In genomic region chr5:53983358-53983757, GRCm38 (mm10) we compare ENCODE assay signal across 20 mouse cellular contexts. TPM values are rescaled to one million over a fixed set of nuclear protein-coding genes. Genes with fewer than 3 reads are reported as not detected.
A peak's percentile ranks its signal among the peaks of the same experiment; 100 is the strongest.
DNase-seq lines count a peak whose midpoint lies in the region; ATAC-seq and TF ChIP-seq lines count a peak whose summit lies in the region.
"Had no signal": no experiment of that assay in that cellular context is flagged by ENCODE, and none has a peak within 500 bp of the region (broad histone marks: within the 10 kb centered on the region; RNA-seq: fewer than 3 reads in every experiment).

No protein-coding gene starts in this region.

- DNase-seq in MEL (ENCODE audit: low read depth, low spot score): peak; percentile 28
- no peak for DNase-seq in ovary, postnatal 36 days (ENCODE audit: low spot score)
- no peak for DNase-seq in cerebellum, postnatal 25 days
- DNase-seq: adrenal gland, adult 2 months; adrenal gland, adult 8-10 months; adrenal gland, postnatal 10 days; adrenal gland, postnatal 14 days; adrenal gland, postnatal 25 days; adrenal gland, postnatal 36 days; B cell, adult 2 months; cerebellum, adult 11 months; cerebellum, adult 11-12 months; cerebellum, adult 18-20 months; cerebellum, adult 2 months had no signal

- no peaks in the 10 kb centered on the region for H3K79me2 ChIP-seq in MEL (ENCODE audit: control insufficient read depth, insufficient read depth, low read length, poor library complexity)

- H3K27me3 ChIP-seq in MEL (ENCODE audit: control insufficient read depth in 1 of 2, insufficient read depth in 2 of 2, low read length in 2 of 2): no peaks in the 10 kb centered on the region
- H3K27me3 ChIP-seq: CH12.LX had no signal

- no peak for TF ChIP-seq POLR2A in MEL (IDR thresholded peaks at IDR 0.05; ENCODE audit: control insufficient read depth in 1 of 2, insufficient read depth in 1 of 2, low read depth in 1 of 2, low read length in 2 of 2, poor library complexity in 1 of 2)

- TF ChIP-seq RAD21 in MEL (IDR thresholded peaks at IDR 0.05; ENCODE audit: low read depth, low read length): no peak

- H3K9ac ChIP-seq in MEL (ENCODE audit: control insufficient read depth, low read depth, low read length, poor library complexity, severe bottlenecking): no peak overlapping the region

- peaks cover 0 to 7% of the 10 kb centered on the region in 2 experiments; a peak in 2 of 4 replicates for H3K36me3 ChIP-seq in MEL (ENCODE audit: control insufficient read depth in 1 of 2, insufficient read depth in 2 of 2, low read length in 2 of 2)
- H3K36me3 ChIP-seq: G1E had no signal

- peaks cover 0 to 16% of the 10 kb centered on the region in 2 experiments; a peak in 2 of 4 replicates for H3K4me1 ChIP-seq in MEL (ENCODE audit: control insufficient read depth in 1 of 2, insufficient read depth in 2 of 2, low read length in 2 of 2)

- peak overlapping the region in 1 of 2 experiments; percentile 53; a peak in 2 of 4 replicates for H3K4me3 ChIP-seq in MEL (ENCODE audit: control insufficient read depth in 1 of 2, insufficient read depth in 1 of 2, low read depth in 2 of 2, low read length in 2 of 2)

- TF ChIP-seq CTCF in MEL (IDR thresholded peaks at IDR 0.05 in 2 of 3, conservative IDR thresholded peaks at IDR 0.05 in 1 of 3; ENCODE audit: control insufficient read depth in 1 of 3, insufficient read depth in 1 of 3, low read depth in 2 of 3, low read length in 3 of 3, poor library complexity in 1 of 3, severe bottlenecking in 1 of 3): no peak

- peak; percentile 71 to 73 for TF ChIP-seq EP300 in MEL (IDR thresholded peaks at IDR 0.05; ENCODE audit: low read depth in 1 of 2, low read length in 2 of 2)

- H3K9me3 ChIP-seq in MEL (replicated peaks; ENCODE audit: insufficient read depth, low read length): no peaks in the 10 kb centered on the region
- H3K9me3 ChIP-seq: G1E had no signal

- H3K27ac ChIP-seq in MEL (ENCODE audit: control insufficient read depth, low read depth, low read length): no peak overlapping the region

- ATAC-seq in megakaryocyte-erythroid progenitor cell, adult 5-6 weeks (replicated peaks; ENCODE audit: low FRiP score, low TSS enrichment, poor library complexity, severe bottlenecking): peak; percentile 52; the same call in 1 of the 2 replicates
- ATAC-seq: activated CD4-positive, CD25-positive, alpha-beta regulatory T cell, adult 4 months; CD4-positive, CD25-positive, alpha-beta regulatory T cell, adult 4 months; Patski had no signal

TF ChIP-seq in MEL, 35 proteins besides CTCF, POLR2A, EP300 and RAD21:
- peak; percentile 23; the same call in 1 of the 2 replicates for TF ChIP-seq GATA1 (IDR thresholded peaks at IDR 0.05; ENCODE audit: low read depth, low read length)
- TF ChIP-seq TAL1 (IDR thresholded peaks at IDR 0.05; ENCODE audit: low read length): no peak
- TF ChIP-seq TBP (IDR thresholded peaks at IDR 0.05; ENCODE audit: low read depth, low read length): no peak
- TF ChIP-seq SIN3A (IDR thresholded peaks at IDR 0.05; ENCODE audit: low read length): no peak
- no peak for TF ChIP-seq MEF2A (IDR thresholded peaks at IDR 0.05; ENCODE audit: extremely low read depth, insufficient replicate concordance, low read depth, low read length, poor library complexity, severe bottlenecking)
- TF ChIP-seq MAZ (IDR thresholded peaks at IDR 0.05; ENCODE audit: low read depth, low read length): no peak
- no peak for TF ChIP-seq POLR2AphosphoS2 (IDR thresholded peaks at IDR 0.05; ENCODE audit: low read length)
- no peak for TF ChIP-seq HCFC1 (IDR thresholded peaks at IDR 0.05; ENCODE audit: low read depth, low read length)
- no peak for TF ChIP-seq ZMIZ1 (IDR thresholded peaks at IDR 0.05; ENCODE audit: low read depth, low read length)
- TF ChIP-seq GABPA (IDR thresholded peaks at IDR 0.05; ENCODE audit: low read depth, low read length): no peak
- TF ChIP-seq ETS1 (IDR thresholded peaks at IDR 0.05; ENCODE audit: low read depth, low read length): peak; percentile 73
- TF ChIP-seq UBTF (IDR thresholded peaks at IDR 0.05; ENCODE audit: borderline replicate concordance, insufficient read depth, low read depth, low read length): no peak
- peak; percentile 41; the same call in 1 of the 2 replicates for TF ChIP-seq TCF12 (IDR thresholded peaks at IDR 0.05; ENCODE audit: low read depth, low read length)
- TF ChIP-seq USF2 (IDR thresholded peaks at IDR 0.05; ENCODE audit: borderline replicate concordance in 1 of 2, insufficient read depth in 1 of 2, low read depth in 1 of 2, low read length in 2 of 2): no peak
- TF ChIP-seq CHD2 (IDR thresholded peaks at IDR 0.05; ENCODE audit: low read length): no peak
- no peak for TF ChIP-seq E2F4 (IDR thresholded peaks at IDR 0.05; ENCODE audit: borderline replicate concordance, low read depth, low read length)
- no peak for TF ChIP-seq ZNF384 (IDR thresholded peaks at IDR 0.05; ENCODE audit: low read depth, low read length)

RNA-seq across cellular contexts. Expression of gene Stim2, which starts 14.9 kb away (rescaled TPM):
- total RNA-seq in MEL (2012; rRNA removed): 11.7 and 14.5 TPM in 2 replicates
- 10 to 100 TPM in 1 of 2 experiments, not detected in 1; 18.6 TPM for polyA plus RNA-seq in MEL (2012; ENCODE audit: insufficient read depth in 1 of 2, insufficient read length in 2 of 2, low read depth in 1 of 2, low replicate concordance in 2 of 2, missing spikeins in 1 of 2)
- 5.7 and 12.5 TPM in 2 replicates for total RNA-seq in megakaryocyte-erythroid progenitor cell, adult 5-6 weeks (2014; fragmentation: Nextera tagmentation)
- total RNA-seq in megakaryocyte-erythroid progenitor cell, adult 5-6 weeks (2017): 10.6 and 19.9 TPM in 2 replicates
